Mouse (Mus musculus): ENCODE results near the gene Zgpat.

DNA sequence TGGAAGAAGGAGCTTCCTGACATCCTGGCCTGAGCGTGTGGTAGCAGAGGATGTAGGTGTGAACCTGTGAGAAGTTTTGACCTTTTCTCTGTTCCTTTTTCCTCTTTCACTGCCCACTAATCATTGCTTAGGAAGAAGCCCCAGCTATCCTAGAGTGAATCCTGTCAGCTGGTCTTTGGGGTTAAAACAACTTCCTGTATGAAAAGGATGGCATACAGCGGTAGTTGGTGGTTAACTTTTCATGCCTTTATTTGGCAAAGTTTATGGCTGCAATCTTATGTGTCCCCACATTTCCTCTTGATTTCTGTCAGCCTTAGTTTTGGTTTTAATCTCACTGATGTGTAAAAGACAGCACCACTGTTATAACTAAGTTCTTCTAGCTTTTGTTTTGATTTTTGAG is 12.5 kb downstream of the Zgpat start:
- TF ChIP-seq CTCF (IDR thresholded peaks at IDR 0.05; ENCODE audit: low read depth, low read length) (no peak), POLR2A (IDR thresholded peaks at IDR 0.05; ENCODE audit: insufficient read depth, low read length) (no peak)
